Mouse (Mus musculus) neural tube, embryonic 11.5 days (tissue): ENCODE measurements around the gene Mlana. TPM values are rescaled to one million over a fixed set of nuclear protein-coding genes. Genes with fewer than 3 reads are reported as not detected.

ENCODE experiments used
- ATAC-seq: fragments of 200-750 bp; cut with Nextera tagmentation; 2 replicates; pipeline ENCODE4 v1.8.0; 2017; ENCODE audit warnings: moderate number of reproducible peaks, mild to moderate bottlenecking, moderate TSS enrichment, moderate library complexity; ENCODE audit not compliant: insufficient read depth, low FRiP score, low TSS enrichment
- DNase-seq: peaks from one replicate; pipeline ENCODE4 v3.0.0-alpha.2; 2015; ENCODE audit warnings: low spot score
- H3K27ac ChIP-seq: fragments of 300-500 bp; sonication (generic); 2 replicates; pipeline ENCODE4 v1.5.1; 2014; ENCODE audit warnings: low read depth, mild to moderate bottlenecking, low read length
- H3K27me3 ChIP-seq: fragments of 300-500 bp; sonication (generic); 2 replicates; pipeline ENCODE4 v1.6.1; 2014; ENCODE audit warnings: mild to moderate bottlenecking, low read length, mixed read lengths; ENCODE audit not compliant: control insufficient read depth, insufficient read depth
- H3K36me3 ChIP-seq: fragments of 300-500 bp; sonication (generic); 2 replicates; pipeline ENCODE4 v1.6.1; 2014; ENCODE audit warnings: mild to moderate bottlenecking, low read length, moderate library complexity, mixed read lengths; ENCODE audit not compliant: control insufficient read depth, insufficient read depth
- H3K4me1 ChIP-seq: fragments of 300-500 bp; sonication (generic); 2 replicates; pipeline ENCODE4 v1.6.1; 2014; ENCODE audit warnings: low read length, mixed read lengths; ENCODE audit not compliant: control insufficient read depth, insufficient read depth
- H3K4me2 ChIP-seq: fragments of 300-500 bp; sonication (generic); 2 replicates; pipeline ENCODE4 v1.6.1; 2014; ENCODE audit warnings: low read depth, mild to moderate bottlenecking, moderate library complexity
- H3K4me3 ChIP-seq: fragments of 300-500 bp; sonication (generic); 2 replicates; pipeline ENCODE4 v1.5.1; 2014; ENCODE audit warnings: low read depth, low read length
- H3K9ac ChIP-seq: fragments of 300-500 bp; sonication (generic); 2 replicates; pipeline ENCODE4 v1.6.1; 2014; ENCODE audit warnings: mild to moderate bottlenecking, low read length
- H3K9me3 ChIP-seq: fragments of 300-500 bp; sonication (generic); 2 replicates; pipeline ENCODE4 v1.6.1; 2016; ENCODE audit warnings: low read length; ENCODE audit not compliant: control insufficient read depth
- WGBS: fragments of 180-500 bp; shearing (Covaris S2); extraction: QIAGEN DNeasy Blood & Tissue Kit; methylation state at CpG from one replicate; pipeline ENCODE4 v1.1.7; 2014; 5-methylcytosine and 5-hydroxymethylcytosine counted together
- polyA plus RNA-seq: library from polyadenylated mRNA; unstranded; fragments of >200 nt; fragmentation: Nextera tagmentation; extraction: Ambion mirVana; gene quantifications from 2 replicates; pipeline ENCODE4 v1.2.1, GENCODE M21; 2014

Mlana gene
- polyA plus RNA-seq, 1 experiment from 2014 or later, result not detected

GRCm38 (mm10) chr19:29708003-29708402 lies 10.4 kb downstream of the Mlana start:
- no peaks in the 10 kb centered on the region for H3K36me3 ChIP-seq
- H3K4me1 ChIP-seq, result no peaks in the 10 kb centered on the region
- H3K27me3 ChIP-seq, result no peaks in the 10 kb centered on the region
- no peak for ATAC-seq
- H3K27ac ChIP-seq, result no peak overlapping the region
- WGBS, result 67% methylated on average over 14 of the region's 14 CpGs
- DNase-seq, result no peak
- H3K4me2 ChIP-seq, result no peak overlapping the region
- no peak overlapping the region for H3K4me3 ChIP-seq
- no peaks in the 10 kb centered on the region for H3K9me3 ChIP-seq
- no peak overlapping the region for H3K9ac ChIP-seq

DNA sequence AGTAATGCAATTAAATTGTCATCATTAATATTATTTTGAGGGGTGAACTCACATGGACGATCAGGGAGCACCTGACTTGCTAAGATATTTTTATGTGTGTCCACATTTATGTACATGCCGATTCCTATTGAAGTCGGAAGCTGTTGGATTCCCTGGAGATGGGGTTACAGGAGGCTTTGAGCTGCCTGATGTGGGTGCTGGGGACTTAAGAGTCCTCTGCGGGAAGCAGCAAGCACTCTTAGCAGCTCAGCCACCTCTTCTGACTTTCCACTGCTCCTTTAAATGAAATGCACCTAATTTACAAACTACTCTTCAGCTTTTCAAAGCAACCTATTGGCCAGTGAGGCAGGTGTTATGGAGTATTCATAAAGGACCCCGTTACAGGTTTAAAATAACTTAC lies 10.8 kb downstream of the Mlana start:
- Histone ChIP-seq H3K27ac (no peak overlapping the region), H3K4me3 (no peak overlapping the region), H3K4me1 (no peaks in the 10 kb centered on the region), H3K9me3 (no peaks in the 10 kb centered on the region), H3K36me3 (no peaks in the 10 kb centered on the region), H3K9ac (no peak overlapping the region), H3K4me2 (no peak overlapping the region), H3K27me3 (no peaks in the 10 kb centered on the region)
- ATAC-seq, result no peak
- 77% methylated on average over 5 of the region's 5 CpGs for WGBS
- no peak for DNase-seq

DNA sequence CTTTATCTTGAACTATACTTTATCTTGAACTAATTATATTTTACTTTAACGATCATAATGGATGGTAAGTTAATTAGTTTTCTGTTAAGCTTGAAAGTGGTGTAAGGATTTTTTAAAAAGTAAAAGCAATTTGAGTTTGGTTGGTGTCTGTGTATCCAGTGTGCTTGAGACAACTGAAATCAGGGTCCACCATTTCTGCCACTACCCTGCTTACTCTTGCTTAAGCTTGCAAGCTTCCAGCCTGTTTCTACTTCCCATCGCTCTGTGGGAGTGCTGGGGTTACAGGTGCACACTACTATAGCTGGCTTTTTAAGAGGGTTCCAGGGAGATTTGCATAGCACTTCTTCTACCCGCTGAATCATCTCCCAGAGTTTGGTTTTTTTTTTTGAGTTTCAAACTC lies 11.8 kb downstream of the Mlana start:
- DNase-seq (no peak), ATAC-seq (no peak)
- no peaks in the 10 kb centered on the region for H3K27me3 ChIP-seq
- no peak overlapping the region for H3K27ac ChIP-seq
- H3K4me1 ChIP-seq, result no peaks in the 10 kb centered on the region
- no peaks in the 10 kb centered on the region for H3K9me3 ChIP-seq
- no peak overlapping the region for H3K4me2 ChIP-seq
- 86% methylated on average over 3 of the region's 3 CpGs for WGBS
- no peak overlapping the region for H3K9ac ChIP-seq
- H3K36me3 ChIP-seq, result no peaks in the 10 kb centered on the region
- H3K4me3 ChIP-seq, result no peak overlapping the region

DNA sequence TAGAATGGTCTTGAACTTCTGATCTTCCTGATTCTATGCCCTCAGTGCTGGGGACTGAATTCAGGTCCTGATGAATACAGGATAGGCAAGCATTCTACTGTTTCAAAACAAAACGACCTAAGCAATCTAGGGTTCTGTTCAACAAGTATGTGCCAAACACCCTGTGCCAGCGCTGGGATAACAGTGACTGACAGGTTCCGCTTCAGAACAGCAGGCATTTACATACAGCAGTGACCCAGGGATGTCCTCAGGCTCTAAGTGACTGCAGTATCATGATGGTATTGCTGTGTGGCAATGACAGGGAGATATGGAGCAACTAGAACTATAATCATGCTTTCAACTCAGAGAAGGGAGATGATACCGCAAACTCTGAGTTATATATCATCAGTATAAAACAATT lies 15.8 kb downstream of the Mlana start:
- H3K9me3 ChIP-seq, result no peaks in the 10 kb centered on the region
- H3K4me3 ChIP-seq, result no peak overlapping the region
- no peaks in the 10 kb centered on the region for H3K27me3 ChIP-seq
- no peaks in the 10 kb centered on the region for H3K4me1 ChIP-seq
- no peak for ATAC-seq
- H3K36me3 ChIP-seq, result peaks cover 2% of the 10 kb centered on the region; the same call in 1 of the 2 replicates
- H3K9ac ChIP-seq, result no peak overlapping the region
- no peak overlapping the region for H3K4me2 ChIP-seq
- no peak overlapping the region for H3K27ac ChIP-seq
- WGBS, result 90% methylated on average over 4 of the region's 4 CpGs
- DNase-seq, result no peak

- Histone ChIP-seq H3K9me3 (no peaks in the 10 kb centered on the region), H3K36me3 (peaks cover 2% of the 10 kb centered on the region; the same call in 1 of the 2 replicates), H3K27me3 (no peaks in the 10 kb centered on the region), H3K27ac (no peak overlapping the region), H3K4me2 (no peak overlapping the region), H3K4me3 (no peak overlapping the region), H3K4me1 (no peaks in the 10 kb centered on the region), H3K9ac (no peak overlapping the region)
- whole genome bisulfite sequencing, result 91% methylated on average over 3 of the region's 3 CpGs
- DNase-seq (no peak), ATAC-seq (no peak)
These were observed 20.2 kb downstream of the Mlana start for GRCm38 (mm10) chr19:29717854-29718253.

DNA sequence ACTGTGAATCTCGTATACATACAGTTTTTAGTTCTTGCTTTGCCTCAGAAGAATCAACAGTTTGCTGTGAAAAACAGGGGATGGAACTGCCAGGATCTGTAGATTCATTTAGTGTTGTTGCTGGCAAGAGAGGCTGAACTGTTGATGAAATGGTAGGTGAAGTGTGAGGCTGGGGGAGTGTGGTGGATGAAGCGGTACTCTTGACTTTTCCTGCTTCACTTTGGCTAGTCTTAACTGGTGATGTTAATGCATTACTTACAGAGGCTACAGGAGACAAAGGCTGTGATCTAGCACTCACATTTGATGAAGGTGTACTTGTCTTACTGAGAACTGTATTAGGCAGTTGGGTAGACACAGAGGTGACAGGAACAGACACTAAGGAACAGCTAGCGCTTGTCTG lies 20.9 kb downstream of the Mlana start:
- H3K9me3 ChIP-seq, result no peaks in the 10 kb centered on the region
- WGBS, result 97% methylated on average over 3 of the region's 3 CpGs
- no peaks in the 10 kb centered on the region for H3K27me3 ChIP-seq
- DNase-seq, result no peak
- peaks cover 2% of the 10 kb centered on the region; the same call in 1 of the 2 replicates for H3K36me3 ChIP-seq
- no peak overlapping the region for H3K4me2 ChIP-seq
- H3K4me1 ChIP-seq, result no peaks in the 10 kb centered on the region
- ATAC-seq, result no peak
- no peak overlapping the region for H3K27ac ChIP-seq
- no peak overlapping the region for H3K4me3 ChIP-seq
- no peak overlapping the region for H3K9ac ChIP-seq

GRCm38 (mm10) chr19:29735421-29735820 lies 37.8 kb downstream of the Mlana start:
- Histone ChIP-seq H3K9me3 (no peaks in the 10 kb centered on the region), H3K9ac (no peak overlapping the region), H3K36me3 (no peaks in the 10 kb centered on the region), H3K4me1 (no peaks in the 10 kb centered on the region), H3K27me3 (no peaks in the 10 kb centered on the region), H3K27ac (no peak overlapping the region), H3K4me2 (no peak overlapping the region), H3K4me3 (no peak overlapping the region)
- no peak for DNase-seq
- WGBS, result 83% methylated on average over 3 of the region's 3 CpGs
- no peak for ATAC-seq

DNA sequence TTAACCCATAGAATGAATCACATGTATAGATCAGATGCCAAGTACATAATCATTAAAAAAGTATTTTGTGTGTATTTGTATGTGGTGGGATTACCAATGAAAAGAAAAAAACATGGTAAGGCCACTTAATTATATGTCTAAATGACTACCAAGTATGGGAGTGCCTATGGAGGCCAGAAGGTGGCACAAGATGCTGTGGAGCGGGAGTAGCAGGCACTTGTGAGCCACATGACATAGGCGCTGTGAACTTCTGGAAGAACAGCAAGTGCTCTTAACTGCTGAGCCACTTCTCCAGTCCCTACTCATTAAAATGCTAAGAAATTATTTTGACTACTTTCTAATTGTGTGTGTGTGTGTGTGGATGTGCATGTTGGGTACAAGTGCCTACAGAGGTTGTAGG lies 42.0 kb downstream of the Mlana start:
- no peak for ATAC-seq
- no peak for DNase-seq
- Histone ChIP-seq H3K4me1 (no peaks in the 10 kb centered on the region), H3K27me3 (no peaks in the 10 kb centered on the region), H3K9me3 (no peaks in the 10 kb centered on the region), H3K4me2 (no peak overlapping the region), H3K9ac (no peak overlapping the region), H3K27ac (no peak overlapping the region), H3K36me3 (no peaks in the 10 kb centered on the region), H3K4me3 (no peak overlapping the region)
- 91% methylated on average over 2 of the region's 2 CpGs for WGBS

DNA sequence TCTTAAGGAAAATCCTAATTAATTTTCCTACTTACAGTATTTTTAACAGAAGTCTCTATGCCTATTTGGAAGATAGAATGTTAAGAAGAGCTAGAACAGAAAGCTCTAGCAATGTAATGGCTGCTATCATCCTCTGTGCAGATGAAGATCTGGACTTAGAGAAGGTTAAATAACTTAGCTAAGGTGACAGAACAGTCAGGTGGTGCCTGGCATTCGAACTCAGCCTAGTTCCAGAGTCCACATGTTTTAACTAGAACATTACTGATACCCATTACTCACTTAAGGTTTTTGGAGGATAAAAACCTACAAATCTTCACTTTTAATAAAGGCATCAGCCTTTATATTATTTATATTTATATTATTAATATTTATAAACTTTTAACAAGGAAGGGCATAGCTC lies 43.0 kb downstream of the Mlana start:
- Histone ChIP-seq H3K9me3 (no peaks in the 10 kb centered on the region), H3K27ac (no peak overlapping the region), H3K4me3 (no peak overlapping the region), H3K4me2 (no peak overlapping the region), H3K36me3 (no peaks in the 10 kb centered on the region), H3K27me3 (no peaks in the 10 kb centered on the region), H3K9ac (no peak overlapping the region), H3K4me1 (no peaks in the 10 kb centered on the region)
- DNase-seq, result no peak
- ATAC-seq, result no peak
- WGBS, result 92% methylated on average over 1 of the region's 1 CpGs
